Comparison of ENCODE assay signal across 15 mouse cellular contexts in genomic region chr4:70331181-70331580, GRCm38 (mm10).
"Had no signal": no experiment of that assay in that cellular context is flagged by ENCODE, and none has a peak within 500 bp of the region (broad histone marks: within the 10 kb centered on the region; RNA-seq: fewer than 3 reads in every experiment).

No protein-coding gene starts in this region.

- DNase-seq: kidney, adult 2 months; kidney, postnatal 25 days; layer of hippocampus, adult 9-11 months; liver; lung, adult 2 months; lung, postnatal 14 days; lung, postnatal 4 days; midbrain, embryonic 14.5 days had no signal

- H3K4me1 ChIP-seq: limb, embryonic 10.5 days; limb, embryonic 13.5 days; liver, embryonic 12.5 days; liver, embryonic 15.5 days had no signal

- H3K27me3 ChIP-seq: limb, embryonic 13.5 days; liver, embryonic 12.5 days; liver, embryonic 15.5 days had no signal

- H3K27ac ChIP-seq: kidney, postnatal 0 days; layer of hippocampus, adult 2 months; limb, embryonic 10.5 days; limb, embryonic 13.5 days; liver, embryonic 12.5 days; liver, embryonic 15.5 days; stomach, postnatal 0 days had no signal

- H3K4me3 ChIP-seq: layer of hippocampus, adult 2 months; limb, embryonic 10.5 days; limb, embryonic 13.5 days; liver, embryonic 12.5 days; liver, embryonic 15.5 days had no signal
